Mouse (Mus musculus): Measurements from ENCODE around the gene Fam81a.

The Fam81a gene

DNA sequence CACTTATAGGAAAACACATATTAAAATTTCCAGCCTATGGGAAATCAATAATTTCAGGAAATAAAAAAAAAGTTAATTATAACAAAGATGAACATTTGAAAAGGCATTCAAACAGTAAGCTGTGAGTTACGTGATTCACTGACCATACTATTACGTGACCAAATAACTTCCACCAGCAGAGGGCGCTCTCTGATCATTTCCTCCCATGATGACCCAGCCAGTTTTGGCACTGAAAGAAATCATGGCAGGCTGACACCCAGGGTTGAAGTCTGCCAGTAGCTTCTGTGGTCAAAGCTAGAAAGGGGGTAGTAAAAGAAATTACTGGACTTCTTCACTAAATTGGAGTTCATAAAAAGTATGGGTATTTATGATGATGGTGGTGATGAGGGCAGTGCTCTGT, 33.1 kb downstream of the Fam81a start:
- DNase-seq (ENCODE audit: low spot score in 2 of 2): peak; percentile 30 to 78

- DNase-seq (ENCODE audit: low spot score in 2 of 2): no peak
Measured at GRCm38 (mm10) chr9:70108151-70108550, 34.2 kb downstream of the Fam81a start.

GRCm38 (mm10) chr9:70105573-70105972, 36.8 kb downstream of the Fam81a start:
- no peak for DNase-seq (ENCODE audit: low spot score in 2 of 2)

DNA sequence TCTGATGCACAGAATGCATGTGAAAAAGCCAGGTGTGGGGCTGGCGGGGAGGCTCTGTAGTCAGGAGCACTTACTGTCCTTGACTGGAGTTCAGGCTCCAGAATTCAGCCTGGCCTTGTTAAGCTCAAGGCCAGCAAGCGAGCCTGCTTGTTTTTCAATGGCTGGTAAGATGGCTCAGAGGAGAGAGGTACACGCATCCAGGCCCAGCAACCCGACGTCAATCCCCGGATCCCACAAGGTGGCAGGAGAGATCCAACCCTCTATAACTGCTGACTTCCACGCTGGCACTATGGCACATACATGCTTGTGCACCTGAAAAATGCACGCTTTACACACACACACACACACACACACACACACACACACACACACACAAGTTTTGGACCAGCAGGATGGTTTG, 39.3 kb downstream of the Fam81a start:
- no peak for DNase-seq (ENCODE audit: low spot score in 2 of 2)

GRCm38 (mm10) chr9:70097542-70097941, 44.8 kb downstream of the Fam81a start:
- no peak for DNase-seq (ENCODE audit: low spot score in 2 of 2)

DNA sequence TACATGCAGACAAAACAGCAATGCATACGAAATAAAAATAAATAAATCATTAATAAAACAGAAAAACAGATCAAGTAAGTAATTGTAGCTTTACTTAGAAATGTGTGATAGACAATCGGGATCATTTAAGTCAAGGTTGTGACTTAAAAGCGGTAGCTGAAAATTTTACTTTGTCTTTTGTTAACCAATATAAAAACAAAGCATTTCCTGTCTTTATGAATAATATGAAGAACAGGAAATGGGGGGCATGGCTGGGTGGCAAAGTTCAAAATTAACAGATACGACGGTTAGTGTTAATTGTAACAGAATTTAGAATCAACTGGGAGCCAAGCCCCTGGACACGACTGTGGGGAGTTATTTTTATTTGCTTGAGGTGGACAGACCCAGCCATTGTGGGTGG, 47.3 kb downstream of the Fam81a start:
- no peak for DNase-seq (ENCODE audit: low spot score in 2 of 2)

DNA sequence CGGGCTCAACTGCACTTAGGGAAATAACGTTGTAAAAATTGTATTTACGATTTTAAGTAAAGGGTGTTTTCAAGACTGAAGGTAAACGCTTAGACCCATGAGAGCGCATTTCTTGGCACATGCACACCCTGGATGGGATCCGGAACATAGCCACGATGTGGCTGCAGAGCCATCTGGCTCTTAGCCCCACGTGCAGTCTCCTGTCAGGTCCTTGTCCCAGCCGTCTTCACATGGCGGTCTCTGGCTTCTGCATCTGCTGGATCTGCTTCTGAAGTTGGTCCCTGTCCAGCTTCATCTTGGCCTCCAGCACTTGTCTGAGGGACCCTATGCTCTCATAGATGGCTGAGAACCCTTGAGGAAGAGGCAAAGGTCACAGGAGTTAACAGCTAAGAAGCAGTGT, 51.8 kb downstream of the Fam81a start:
- DNase-seq (ENCODE audit: low spot score in 2 of 2): no peak

- DNase-seq (ENCODE audit: low spot score in 2 of 2): no peak
Measured at GRCm38 (mm10) chr9:70088786-70089096, 53.6 kb downstream of the Fam81a start.

DNA sequence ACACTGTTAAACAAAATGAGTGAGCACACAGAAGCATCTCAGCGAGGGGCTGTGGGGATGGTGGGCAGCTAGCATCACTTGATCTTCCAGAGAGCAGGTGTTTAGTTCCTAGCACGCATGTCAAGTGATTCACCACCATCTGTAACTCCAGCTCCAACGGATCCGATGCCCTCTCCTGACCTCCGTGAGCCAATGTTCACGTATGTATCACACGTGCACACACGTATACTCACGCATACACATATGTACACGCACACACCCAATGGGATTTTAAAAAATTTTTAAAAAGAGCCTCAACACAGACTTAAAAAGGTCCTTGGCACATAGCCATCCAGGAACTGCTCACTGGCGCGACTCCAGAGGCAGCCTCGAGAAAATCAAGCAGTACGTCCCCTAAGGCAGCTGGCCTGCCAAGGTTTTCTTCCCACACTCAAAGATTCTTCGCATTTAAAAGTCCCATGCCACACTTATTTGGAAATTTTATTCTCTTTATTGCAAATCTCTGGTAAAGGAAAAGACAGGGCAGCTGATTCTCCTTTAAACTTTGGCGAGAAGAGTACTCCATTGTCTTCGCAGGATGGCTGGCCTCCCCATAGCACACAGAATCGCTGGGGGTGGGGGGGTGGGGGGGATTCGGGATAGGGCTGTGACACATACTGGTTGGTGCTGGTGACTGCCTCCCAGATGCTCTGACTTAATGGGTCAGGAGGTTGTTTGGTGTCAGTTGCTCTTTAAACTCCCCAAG, 54.1 kb downstream of the Fam81a start:
- peak; percentile 40 to 45 for DNase-seq (ENCODE audit: low spot score in 2 of 2)

GRCm38 (mm10) chr9:70087379-70087778, 55.0 kb downstream of the Fam81a start:
- DNase-seq (ENCODE audit: low spot score in 2 of 2): no peak

DNA sequence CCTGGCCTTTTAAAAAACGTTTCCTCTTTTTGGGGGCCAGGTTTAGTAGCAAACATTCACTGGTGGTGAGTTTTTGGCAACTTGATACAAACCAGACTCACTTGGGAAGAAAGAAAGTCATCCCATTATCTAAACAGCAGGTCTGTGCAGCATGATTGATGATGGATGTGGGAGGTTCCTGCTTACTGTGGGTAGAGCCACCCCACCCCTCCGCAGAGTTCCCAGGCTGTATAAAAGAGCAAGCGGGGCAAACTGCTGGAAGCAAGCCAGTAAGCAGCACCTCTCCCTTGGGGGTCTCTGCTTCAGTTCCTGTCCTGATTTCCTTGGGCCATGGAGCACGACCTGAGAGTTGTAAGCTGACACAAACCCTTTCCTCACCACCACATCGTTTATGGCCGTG, 56.3 kb downstream of the Fam81a start:
- DNase-seq (ENCODE audit: low spot score in 2 of 2): no peak

DNA sequence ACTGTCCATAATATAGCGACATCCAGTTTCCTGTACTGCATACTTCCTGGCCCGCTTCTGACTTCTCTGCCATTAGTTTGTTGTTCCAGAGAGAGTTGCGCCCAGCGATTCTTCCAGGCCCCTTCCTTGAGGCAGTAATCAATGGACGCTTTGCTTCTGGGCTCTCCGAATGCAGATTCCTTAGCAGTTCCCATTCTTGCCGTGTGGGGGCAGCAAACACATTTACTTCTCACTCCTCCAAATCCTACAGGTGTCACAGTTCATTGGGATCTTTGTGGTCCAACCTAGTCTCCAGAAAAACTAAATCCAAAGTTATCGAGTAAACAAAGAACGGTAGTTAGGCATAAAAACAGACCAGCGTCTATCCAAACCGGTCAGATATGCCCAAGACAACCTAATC, 58.3 kb downstream of the Fam81a start:
- peak in 1 of 2 experiments; percentile 69 for DNase-seq (ENCODE audit: low spot score in 2 of 2)

GRCm38 (mm10) chr9:70082357-70083204, 59.8 kb downstream of the Fam81a start:
- DNase-seq (ENCODE audit: low spot score in 2 of 2): no peak

GRCm38 (mm10) chr9:70081767-70082166, 60.6 kb downstream of the Fam81a start:
- no peak for DNase-seq (ENCODE audit: low spot score in 2 of 2)

DNA sequence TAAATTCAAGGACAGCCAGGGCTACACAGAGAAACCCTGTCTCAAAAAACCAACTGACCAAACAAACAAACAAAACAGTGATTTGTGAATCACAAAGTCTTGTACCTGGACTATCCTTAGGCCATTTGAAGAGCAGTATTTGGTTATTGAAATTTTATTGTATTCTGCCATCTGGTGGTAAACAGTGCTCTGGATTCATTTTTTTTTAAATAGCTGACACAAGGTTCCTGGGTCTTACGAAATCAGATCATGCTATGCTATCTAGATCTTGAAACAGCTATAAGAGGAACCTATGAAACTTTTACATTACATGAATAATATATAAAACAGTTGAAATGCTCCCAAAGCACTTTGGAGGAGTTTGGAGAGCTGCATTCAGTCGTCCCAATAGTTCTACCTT, 61.4 kb downstream of the Fam81a start:
- DNase-seq (ENCODE audit: low spot score in 2 of 2): no peak

GRCm38 (mm10) chr9:70080027-70080800, 62.1 kb downstream of the Fam81a start:
- DNase-seq (ENCODE audit: low spot score in 2 of 2): no peak

GRCm38 (mm10) chr9:70078034-70078433, 64.3 kb downstream of the Fam81a start:
- DNase-seq (ENCODE audit: low spot score in 2 of 2): no peak

DNA sequence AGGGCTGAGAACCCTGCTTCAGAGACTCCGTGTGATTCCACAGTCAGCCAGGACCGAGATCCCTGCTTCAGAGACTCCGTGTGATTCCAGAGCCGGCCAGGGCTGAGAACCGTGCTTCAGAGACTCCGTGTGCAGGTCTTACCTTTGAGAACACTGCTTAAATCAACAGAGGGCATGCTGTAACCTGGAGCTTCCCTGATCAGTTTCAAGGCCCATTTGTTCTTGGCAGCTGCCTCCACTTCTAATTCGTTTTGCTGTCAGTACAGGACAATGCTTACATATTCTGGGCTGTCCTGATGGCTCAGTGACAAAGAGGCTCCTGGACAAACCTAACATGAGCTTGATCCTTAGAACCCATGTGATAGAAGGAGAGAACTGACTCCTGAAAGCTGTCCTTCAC, 65.2 kb downstream of the Fam81a start:
- no peak for DNase-seq (ENCODE audit: low spot score in 2 of 2)

DNA sequence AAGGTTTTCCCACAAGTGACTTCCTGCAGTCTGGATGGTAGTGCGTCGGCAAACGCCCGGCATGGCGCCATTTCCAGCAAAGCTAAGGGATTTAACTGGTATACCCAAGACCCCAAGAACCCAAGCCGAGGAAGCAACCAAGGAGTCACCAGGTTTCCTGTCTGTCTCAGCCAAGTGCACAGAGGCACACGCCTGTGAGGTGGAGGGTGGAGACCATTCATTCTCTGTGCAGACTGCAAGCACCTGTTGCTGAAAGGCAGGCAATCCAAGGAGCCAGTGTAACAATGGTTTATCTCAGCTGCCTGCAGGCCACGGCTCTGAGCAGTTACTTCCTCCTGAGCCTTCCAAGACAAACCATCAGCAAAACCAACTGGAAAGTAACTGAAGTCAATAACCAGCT, 70.0 kb downstream of the Fam81a start:
- DNase-seq (ENCODE audit: low spot score in 2 of 2): no peak

GRCm38 (mm10) chr9:70069961-70070435, 72.4 kb downstream of the Fam81a start:
- no peak for DNase-seq (ENCODE audit: low spot score in 2 of 2)

- DNase-seq (ENCODE audit: low spot score in 2 of 2): no peak
Measured at GRCm38 (mm10) chr9:70067497-70067896, 74.9 kb downstream of the Fam81a start.

GRCm38 (mm10) chr9:70062012-70062411, 80.3 kb downstream of the Fam81a start:
- DNase-seq (ENCODE audit: low spot score in 2 of 2): no peak

Measured in frontal cortex, postnatal 14 days (tissue).